Mouse (Mus musculus): ENCODE data around the gene Ist1. TPM values are rescaled to one million over a fixed set of nuclear protein-coding genes. Genes with fewer than 3 reads are reported as not detected.

The Ist1 gene
- total RNA-seq, 2 experiments from 2014 or later: 80.1 to 86.1 TPM

DNA sequence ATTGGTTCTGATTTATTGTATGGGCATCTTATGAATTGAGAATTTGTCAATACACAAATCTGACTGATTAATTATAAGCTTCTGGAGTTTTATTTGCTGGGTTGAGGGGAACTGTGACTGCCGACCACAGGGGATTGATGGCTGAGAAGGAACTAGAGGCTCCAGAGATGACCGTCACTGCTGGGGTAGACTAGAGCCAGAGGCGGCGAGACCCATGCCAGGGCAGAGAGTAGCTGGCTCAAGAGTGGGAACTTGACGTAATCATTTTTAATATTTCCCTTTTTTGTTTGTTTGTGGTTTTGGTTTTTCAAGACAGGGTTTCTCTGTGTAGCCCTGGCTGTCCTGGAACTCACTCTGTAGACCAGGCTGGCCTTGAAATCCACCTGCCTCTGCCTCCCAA, 5.8 kb downstream of the Ist1 start:
- ATAC-seq (replicated peaks; ENCODE audit: poor library complexity): peak; percentile 69

DNA sequence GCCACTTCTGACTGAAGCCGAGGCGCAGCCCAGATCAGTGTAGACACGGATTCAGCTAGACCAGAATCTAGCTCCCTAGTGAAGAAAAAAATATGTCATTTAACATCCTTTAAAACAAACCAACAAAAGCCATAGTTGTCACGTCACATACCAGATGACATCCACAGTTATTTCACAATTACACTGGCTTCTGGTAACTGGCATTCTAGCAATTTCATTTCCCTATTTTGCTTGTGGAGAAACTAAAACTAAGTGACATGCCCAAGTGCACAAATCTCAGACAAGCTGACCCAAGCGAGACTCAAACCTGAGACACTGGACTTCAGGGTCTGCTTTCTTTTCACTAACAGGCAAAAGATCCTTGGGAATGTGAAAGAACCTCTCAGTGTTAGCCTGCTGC, 10.9 kb downstream of the Ist1 start:
- peak; percentile 92 for ATAC-seq (replicated peaks; ENCODE audit: poor library complexity)

DNA sequence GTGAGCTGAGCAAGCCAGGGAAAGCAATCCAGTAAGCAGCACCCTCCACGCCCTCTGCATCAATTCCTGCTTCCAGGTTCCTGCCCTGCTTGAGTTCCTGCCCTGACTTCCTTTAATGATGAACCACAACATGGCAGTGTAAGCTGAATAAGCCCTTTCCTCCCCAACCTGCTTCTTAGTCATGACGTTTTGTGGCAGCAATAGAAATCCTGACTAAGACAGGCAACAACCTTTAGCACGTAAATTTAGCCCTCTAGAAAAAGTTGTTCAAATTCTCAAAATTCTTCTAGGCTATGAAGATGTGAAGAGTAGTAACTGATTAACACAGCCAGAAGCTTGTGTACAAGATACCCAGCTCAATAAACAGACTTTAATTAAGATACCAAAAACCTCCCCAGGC, 11.5 kb downstream of the Ist1 start:
- ATAC-seq (replicated peaks; ENCODE audit: poor library complexity): no peak

DNA sequence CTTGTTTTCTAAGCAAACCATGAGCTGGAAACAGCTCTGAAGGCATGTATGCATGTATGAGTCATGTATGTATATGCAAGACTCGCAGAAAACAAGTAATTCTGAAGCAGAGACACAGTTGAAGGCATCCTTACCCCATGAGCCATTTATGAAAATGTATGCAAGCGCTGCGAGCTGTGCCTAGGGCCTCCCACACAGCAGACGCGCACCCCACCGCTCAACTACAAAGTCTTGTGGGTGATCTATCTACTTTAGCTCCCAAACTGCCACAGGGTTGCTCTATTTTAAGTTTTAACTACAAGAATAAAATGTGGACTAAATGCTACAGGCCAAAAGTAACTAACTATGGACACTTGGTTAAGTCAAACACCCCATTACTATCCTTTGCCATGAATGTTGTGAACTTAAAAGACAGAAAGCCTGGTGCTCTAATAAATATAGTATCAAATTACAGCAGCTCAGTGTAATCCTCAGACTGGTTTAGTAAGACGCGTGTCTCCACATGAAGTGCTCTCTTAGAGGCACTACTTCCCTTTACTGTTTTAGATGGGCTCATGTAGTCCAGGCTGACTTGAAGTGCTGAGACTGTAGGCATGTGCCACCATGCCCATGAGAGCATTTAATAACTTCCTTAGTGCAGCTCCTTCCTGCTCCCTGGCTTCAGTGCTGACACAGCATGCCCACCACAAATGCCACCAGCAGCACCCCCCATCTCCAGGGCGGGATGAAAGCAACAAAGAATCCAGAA, 17.0 kb downstream of the Ist1 start:
- ATAC-seq (replicated peaks; ENCODE audit: poor library complexity): no peak

DNA sequence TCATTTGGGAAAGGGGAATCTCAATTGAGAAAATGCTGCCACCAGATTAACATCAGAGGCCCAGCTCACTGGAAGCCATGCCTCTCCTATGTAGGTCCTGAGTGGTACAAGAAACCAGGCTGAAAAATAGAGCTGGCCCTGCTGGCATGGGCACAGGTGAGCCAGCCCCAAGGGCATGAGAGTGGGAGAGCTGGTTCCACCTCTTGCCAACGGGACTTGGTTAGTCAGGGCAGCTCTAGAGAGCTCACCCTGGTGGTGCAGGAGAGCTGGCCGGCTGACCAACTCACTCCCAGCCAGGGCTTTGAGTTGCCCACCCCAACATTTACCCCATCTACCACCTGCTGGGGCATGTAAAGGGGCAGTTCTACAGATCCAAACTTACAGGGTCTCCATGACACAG, 19.5 kb downstream of the Ist1 start:
- no peak for ATAC-seq (replicated peaks; ENCODE audit: poor library complexity)

DNA sequence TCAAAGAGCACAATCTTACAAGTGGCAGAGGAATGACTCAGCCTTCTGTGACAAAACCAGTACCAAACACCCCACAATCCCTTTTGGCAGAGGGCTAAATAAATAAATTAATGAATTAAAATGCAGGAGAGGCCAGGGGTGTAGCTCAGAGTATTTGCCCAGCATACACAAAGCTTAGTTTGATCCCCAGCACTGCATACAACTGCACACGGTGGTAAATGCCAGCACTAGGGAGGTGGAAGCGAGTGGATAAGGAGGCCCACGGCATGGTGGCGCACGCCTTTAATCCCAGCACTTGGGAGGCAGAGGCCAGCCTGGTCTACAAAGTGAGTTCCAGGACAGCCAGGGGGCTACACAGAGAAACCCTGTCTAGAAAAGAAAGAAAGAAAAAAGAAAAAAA, 20.4 kb downstream of the Ist1 start:
- ATAC-seq (replicated peaks; ENCODE audit: poor library complexity): no peak

DNA sequence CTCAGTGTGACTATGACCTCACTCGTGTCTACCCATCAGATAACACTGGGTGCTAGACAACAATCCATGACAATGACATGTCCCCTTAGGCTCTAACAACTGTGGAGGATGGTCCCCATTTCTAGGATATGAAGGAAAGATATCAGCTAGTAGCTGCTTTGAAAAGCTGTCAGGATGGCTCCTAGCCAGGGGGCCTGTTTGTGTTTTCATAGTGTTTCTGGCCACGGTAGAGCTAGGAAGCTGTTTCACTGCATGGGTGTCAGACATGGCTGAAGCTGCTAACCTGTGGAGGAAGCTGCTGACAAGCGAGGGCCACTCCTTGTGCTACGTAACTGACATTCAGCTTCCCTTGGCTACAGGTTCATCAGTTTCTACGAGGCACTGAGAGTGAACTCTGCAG, 26.4 kb downstream of the Ist1 start:
- ATAC-seq (replicated peaks; ENCODE audit: poor library complexity): no peak

DNA sequence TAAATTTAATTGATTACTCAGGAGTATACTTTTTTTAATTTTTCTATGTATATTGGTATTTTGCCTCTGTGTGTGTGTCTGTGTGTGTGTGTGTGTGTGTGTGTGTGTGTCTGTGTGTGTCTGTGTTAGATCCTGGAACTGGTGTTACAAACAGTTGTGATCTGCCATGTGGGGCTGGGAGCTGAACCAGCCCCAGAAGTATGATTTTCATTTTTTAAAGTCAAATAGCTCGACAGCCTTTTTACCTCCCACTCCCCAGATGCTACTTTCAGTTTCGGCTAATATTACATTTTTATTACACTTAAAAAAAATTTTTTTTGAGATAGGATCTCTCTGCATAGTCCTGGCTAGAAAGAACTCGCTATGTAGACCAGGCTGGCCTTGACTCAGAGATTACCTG, 30.7 kb downstream of the Ist1 start:
- ATAC-seq (replicated peaks; ENCODE audit: poor library complexity): no peak

DNA sequence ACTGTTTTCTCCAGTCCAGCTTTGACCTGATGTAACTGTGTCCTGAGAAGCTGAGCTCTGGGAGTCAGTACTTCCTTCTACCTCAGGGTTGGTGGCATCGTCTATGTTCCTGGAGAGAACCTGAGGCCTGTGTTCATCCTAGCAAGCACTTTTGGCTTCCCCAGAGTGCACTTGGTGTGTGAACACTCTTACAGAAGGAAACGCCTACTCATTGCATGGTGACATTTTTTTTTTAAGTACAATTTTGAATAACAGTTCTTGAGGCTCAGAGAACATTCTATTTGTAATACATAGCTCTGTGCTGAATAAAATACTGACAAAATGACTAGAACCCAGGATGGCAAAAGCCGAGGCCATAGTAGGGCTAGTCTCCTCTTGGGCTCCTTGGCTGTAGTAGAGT, 36.2 kb downstream of the Ist1 start:
- no peak for ATAC-seq (replicated peaks; ENCODE audit: poor library complexity)

DNA sequence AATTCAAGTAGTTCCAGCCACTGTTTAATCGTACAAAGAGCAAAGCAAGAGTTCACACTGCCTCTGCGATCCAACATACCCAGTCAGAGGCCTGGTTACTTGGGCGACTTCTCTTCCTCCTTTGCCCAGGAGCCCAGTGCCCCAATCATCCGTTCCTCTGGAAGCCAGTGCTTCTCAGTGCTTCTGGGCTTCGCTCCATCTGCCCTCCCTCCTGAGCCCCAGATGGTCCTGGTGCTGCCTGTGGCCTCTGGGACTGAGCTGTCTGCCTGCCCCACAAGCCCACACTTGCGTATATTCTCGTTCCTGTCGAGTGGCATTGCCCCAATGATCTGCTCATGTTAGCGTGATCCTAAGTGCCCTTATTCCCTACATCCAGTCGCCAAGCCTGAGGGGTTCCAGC, 42.3 kb downstream of the Ist1 start:
- no peak for ATAC-seq (replicated peaks; ENCODE audit: poor library complexity)

DNA sequence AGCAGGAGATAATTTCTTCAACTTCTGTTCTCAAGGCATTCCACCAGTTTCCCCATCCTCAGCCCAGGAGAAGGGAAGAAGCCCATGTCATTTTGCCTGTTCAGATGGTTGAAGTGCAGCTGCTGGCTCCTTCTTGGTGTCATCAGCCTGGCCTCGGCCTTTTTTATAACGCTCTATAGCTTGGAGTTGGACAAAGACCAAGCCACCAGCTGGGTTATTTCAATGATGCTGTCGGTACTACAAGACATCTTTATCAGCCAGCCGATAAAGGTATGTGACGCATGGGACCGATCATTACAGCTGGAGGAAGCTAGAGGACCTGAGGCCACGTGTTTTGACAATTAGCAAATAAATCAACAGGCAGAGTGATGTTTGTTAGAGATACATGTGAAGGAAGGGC, 44.6 kb downstream of the Ist1 start:
- no peak for ATAC-seq (replicated peaks; ENCODE audit: poor library complexity)

DNA sequence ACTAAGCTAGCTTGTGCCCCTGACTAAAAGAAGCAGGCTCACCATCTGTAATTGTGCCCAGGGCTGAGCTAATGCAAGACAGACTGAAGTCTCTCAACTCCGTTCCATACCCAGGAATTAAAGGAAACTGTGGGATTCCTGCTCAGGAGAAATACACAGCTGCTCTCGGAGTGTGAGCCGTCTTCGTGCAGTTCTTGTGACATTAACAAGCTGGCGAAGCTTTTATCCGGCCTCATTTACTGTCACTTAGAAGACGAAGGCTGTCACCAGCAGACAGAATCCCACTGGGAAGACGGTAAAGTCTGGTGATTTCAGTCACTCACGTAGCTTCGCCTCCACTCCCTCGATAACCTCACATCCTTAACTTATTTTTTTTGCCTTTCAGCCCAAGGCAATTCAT, 45.7 kb downstream of the Ist1 start:
- ATAC-seq (replicated peaks; ENCODE audit: poor library complexity): no peak

DNA sequence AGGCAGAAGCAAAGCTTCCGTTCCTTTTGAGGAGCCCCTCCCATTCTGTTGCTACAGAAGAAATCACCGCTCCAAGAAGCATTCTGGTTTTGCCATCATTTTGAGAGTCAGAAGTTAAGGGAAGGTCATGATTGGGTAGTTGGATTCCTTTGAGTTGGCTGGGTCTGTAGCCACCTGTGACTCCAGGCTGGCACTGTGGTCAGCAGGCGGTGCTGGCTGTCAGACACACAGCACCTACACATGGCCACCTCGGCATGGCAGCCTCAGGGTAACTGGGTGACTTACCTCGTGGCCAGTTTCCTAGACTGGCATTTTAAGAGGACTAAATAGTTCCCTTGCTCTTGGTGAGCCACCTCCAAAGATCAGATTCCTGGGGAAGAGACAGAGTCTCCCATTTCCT, 51.8 kb downstream of the Ist1 start:
- ATAC-seq (replicated peaks; ENCODE audit: poor library complexity): no peak

DNA sequence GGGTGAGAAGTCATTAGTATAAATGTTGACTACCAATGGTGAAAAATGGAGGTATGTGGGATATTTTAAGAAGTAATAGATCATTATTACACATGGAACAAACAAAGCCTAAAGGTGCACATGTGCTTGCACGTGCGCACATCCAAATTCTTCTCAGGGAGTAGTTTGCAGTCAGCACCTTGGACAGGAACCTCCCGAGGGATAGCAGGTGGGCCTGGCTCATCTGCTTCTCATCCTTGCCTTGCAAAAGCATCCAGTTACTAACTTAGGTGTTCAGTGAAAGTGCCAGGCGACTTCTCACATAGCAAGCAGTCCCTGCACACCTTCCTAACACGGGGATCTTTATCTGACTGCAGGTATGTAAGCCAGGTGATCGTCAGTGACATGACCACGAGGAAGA, 52.6 kb downstream of the Ist1 start:
- ATAC-seq (replicated peaks; ENCODE audit: poor library complexity): no peak

DNA sequence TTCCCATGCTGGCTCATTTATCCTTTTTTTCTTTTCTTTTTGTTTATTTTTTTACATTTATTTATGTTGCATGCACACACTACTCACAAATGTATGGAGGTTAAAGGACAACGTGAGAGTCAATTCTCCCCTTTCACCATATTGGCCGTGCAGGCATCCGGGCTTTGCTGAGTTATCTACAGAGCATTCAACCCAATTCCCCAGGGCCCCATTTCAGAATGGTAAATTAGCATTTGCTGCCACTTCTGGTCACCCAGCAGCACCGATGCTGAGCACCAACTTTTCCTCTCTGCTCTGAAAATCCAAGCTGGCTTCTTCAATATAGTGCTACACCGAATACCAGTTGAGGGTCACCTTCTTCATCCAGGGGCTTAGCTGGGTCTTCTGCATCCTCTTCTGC, 54.2 kb downstream of the Ist1 start:
- ATAC-seq (replicated peaks; ENCODE audit: poor library complexity): no peak

DNA sequence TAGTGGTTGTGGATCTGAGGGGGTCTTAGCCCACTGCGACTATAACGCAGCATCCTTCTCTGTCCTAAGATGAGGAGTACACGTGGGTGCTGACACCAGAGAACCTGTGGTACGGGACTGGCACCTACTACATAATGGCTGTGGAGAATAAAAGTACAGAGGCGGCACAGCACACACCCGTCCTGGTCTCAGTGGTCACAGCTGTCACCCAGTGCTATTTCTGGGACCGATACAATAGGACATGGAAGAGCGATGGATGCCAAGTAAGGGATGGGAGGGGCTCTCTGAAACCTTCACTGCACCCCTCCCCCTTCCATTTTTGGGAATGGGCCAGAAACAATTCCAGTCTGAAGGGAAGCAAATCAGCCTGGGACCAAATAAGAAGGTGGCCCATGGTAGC, 57.9 kb downstream of the Ist1 start:
- ATAC-seq (replicated peaks; ENCODE audit: poor library complexity): no peak

DNA sequence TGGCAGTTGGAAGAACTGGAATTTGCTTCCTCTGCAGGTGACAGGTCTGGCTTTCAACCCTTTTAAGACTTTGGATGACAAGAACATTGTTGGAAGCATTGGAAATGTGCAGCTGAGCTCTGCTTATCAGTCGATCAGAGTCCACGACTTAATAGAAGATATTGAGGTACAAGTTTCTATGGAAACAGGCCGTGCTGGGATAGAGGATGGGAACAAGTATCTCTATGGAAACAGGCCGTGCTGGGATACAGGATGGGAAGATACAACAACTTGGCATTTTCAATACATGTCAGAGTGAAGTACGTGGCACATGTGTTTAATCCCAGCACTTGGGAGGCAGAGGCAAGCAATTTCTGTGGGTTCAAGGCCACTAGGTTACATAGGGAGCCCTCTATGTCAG, 60.6 kb downstream of the Ist1 start:
- ATAC-seq (replicated peaks; ENCODE audit: poor library complexity): no peak

DNA sequence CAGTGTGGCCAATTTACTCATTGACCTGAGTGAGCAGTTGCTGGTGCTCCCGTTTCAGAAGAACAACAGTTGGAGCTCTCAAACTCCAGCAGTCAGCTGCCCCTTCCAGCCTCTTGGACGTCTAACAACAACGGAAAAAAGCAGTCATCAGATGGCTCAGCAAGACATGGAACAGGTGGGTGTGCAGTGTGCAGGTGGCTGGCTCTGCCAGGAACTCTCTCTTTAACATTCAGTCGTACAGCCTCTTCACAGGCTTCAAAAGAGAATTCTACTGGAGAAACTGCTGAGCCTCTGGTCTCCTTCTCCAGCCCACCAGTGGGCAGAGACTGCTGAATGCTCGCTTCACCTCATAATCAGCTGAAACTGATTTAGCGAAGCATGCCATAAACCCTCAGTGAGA, 64.4 kb downstream of the Ist1 start:
- ATAC-seq (replicated peaks; ENCODE audit: poor library complexity): no peak

Other genes with a start within 250 kb of the Ist1 start
- not detected in 2 replicates for gene Pmfbp1, start 199.2 kb downstream of the Ist1 start, total RNA-seq (2015)
- gene Pmfbp1, start 199.2 kb downstream of the Ist1 start, total RNA-seq (2017): not detected in 2 replicates
- gene Dhx38, start 127.4 kb downstream of the Ist1 start, total RNA-seq (2015): 15.0 and 18.8 TPM in 2 replicates
- gene Dhx38, start 127.4 kb downstream of the Ist1 start, total RNA-seq (2017): 68.6 and 69.5 TPM in 2 replicates
- 7.2 and 8.1 TPM in 2 replicates for gene Txnl4b, start 127.4 kb downstream of the Ist1 start, total RNA-seq (2015)
- 16.5 and 18.4 TPM in 2 replicates for gene Txnl4b, start 127.4 kb downstream of the Ist1 start, total RNA-seq (2017)
- 175 and 209 TPM in 2 replicates for gene Hp, start 114.1 kb downstream of the Ist1 start, total RNA-seq (2015)
- 273 and 358 TPM in 2 replicates for gene Hp, start 114.1 kb downstream of the Ist1 start, total RNA-seq (2017)
- 13.4 and 20.8 TPM in 2 replicates for gene Dhodh, start 84.6 kb downstream of the Ist1 start, total RNA-seq (2015)
- gene Dhodh, start 84.6 kb downstream of the Ist1 start, total RNA-seq (2017): 24.8 and 32.4 TPM in 2 replicates
- gene Pkd1l3, start 78.7 kb downstream of the Ist1 start, total RNA-seq (2015): 0.27 and 0.79 TPM in 2 replicates
- gene Pkd1l3, start 78.7 kb downstream of the Ist1 start, total RNA-seq (2017): 0.12 TPM in 1 of 2 replicates, not detected in the other
- gene Zfp821, start 12.3 kb upstream of the Ist1 start, total RNA-seq (2015): 2.2 and 3.8 TPM in 2 replicates
- 3.8 and 6.4 TPM in 2 replicates for gene Zfp821, start 12.3 kb upstream of the Ist1 start, total RNA-seq (2017)
- gene Atxn1l, start 44.5 kb upstream of the Ist1 start, total RNA-seq (2015): 8.7 and 16.2 TPM in 2 replicates
- 13.7 and 14.7 TPM in 2 replicates for gene Atxn1l, start 44.5 kb upstream of the Ist1 start, total RNA-seq (2017)
- 87.8 and 95.1 TPM in 2 replicates for gene Ap1g1, start 85.3 kb upstream of the Ist1 start, total RNA-seq (2015)
- 61.5 and 67.1 TPM in 2 replicates for gene Ap1g1, start 85.3 kb upstream of the Ist1 start, total RNA-seq (2017)
- 8.6 and 8.7 TPM in 2 replicates for gene Phlpp2, start 175.3 kb upstream of the Ist1 start, total RNA-seq (2015)
- 8.0 and 8.6 TPM in 2 replicates for gene Phlpp2, start 175.3 kb upstream of the Ist1 start, total RNA-seq (2017)